Mouse (Mus musculus): ENCODE data around the gene Gdpd4.

GRCm38 (mm10) chr7:97977463-97977862 is 57.7 kb downstream of the Gdpd4 start:
- TF ChIP-seq CTCF (IDR thresholded peaks at IDR 0.05; ENCODE audit: borderline replicate concordance, insufficient read depth, low read length) (peak; percentile 89), POLR2A (IDR thresholded peaks at IDR 0.05; ENCODE audit: low read depth, low read length) (no peak)
